Mouse (Mus musculus): ENCODE measurements around the gene Arfgap2. TPM values are rescaled to one million over a fixed set of nuclear protein-coding genes. Genes with fewer than 3 reads are reported as not detected.

Arfgap2 gene
- polyA plus RNA-seq, 1 experiment from 2014 or later = 113 TPM

- Histone ChIP-seq H3K4me1 (no peaks in the 10 kb centered on the region), H3K27me3 (ENCODE audit: low read depth, poor library complexity, severe bottlenecking) (no peaks in the 10 kb centered on the region), H3K9me3 (replicated peaks) (no peaks in the 10 kb centered on the region), H3K36me3 (no peaks in the 10 kb centered on the region), H3K4me3 (no peak overlapping the region), H3K27ac (no peak overlapping the region)
- WGBS = 67% methylated on average over 15 of the region's 15 CpGs
- DNase-seq (ENCODE audit: low spot score) = no peak
These were observed 60.1 kb downstream of the Arfgap2 start for GRCm38 (mm10) chr2:91324761-91325421.

Other genes starting within 250 kb of the Arfgap2 start
- gene Rapsn, start 229.4 kb upstream of the Arfgap2 start, polyA plus RNA-seq (2016; fragmentation: Nextera tagmentation; extraction: Ambion mirVana) = 0.30 and 1.4 TPM in 2 replicates
- 359 and 373 TPM in 2 replicates for gene Psmc3, start 211.0 kb upstream of the Arfgap2 start, polyA plus RNA-seq (2016; fragmentation: Nextera tagmentation; extraction: Ambion mirVana)
- gene Slc39a13, start 194.6 kb upstream of the Arfgap2 start, polyA plus RNA-seq (2016; fragmentation: Nextera tagmentation; extraction: Ambion mirVana) = 18.1 and 31.6 TPM in 2 replicates
- 2.0 and 2.6 TPM in 2 replicates for gene Spi1, start 182.6 kb upstream of the Arfgap2 start, polyA plus RNA-seq (2016; fragmentation: Nextera tagmentation; extraction: Ambion mirVana)
- gene Mybpc3, start 146.8 kb upstream of the Arfgap2 start, polyA plus RNA-seq (2016; fragmentation: Nextera tagmentation; extraction: Ambion mirVana) = 0.44 and 0.49 TPM in 2 replicates
- 8.4 and 10.9 TPM in 2 replicates for gene Madd, start 81.1 kb upstream of the Arfgap2 start, polyA plus RNA-seq (2016; fragmentation: Nextera tagmentation; extraction: Ambion mirVana)
- 1.5 and 1.7 TPM in 2 replicates for gene Nr1h3, start 62.1 kb upstream of the Arfgap2 start, polyA plus RNA-seq (2016; fragmentation: Nextera tagmentation; extraction: Ambion mirVana)
- gene Acp2, start 62.1 kb upstream of the Arfgap2 start, polyA plus RNA-seq (2016; fragmentation: Nextera tagmentation; extraction: Ambion mirVana) = 23.8 and 27.3 TPM in 2 replicates
- 10.4 and 12.7 TPM in 2 replicates for gene Ddb2, start 28.0 kb upstream of the Arfgap2 start, polyA plus RNA-seq (2016; fragmentation: Nextera tagmentation; extraction: Ambion mirVana)
- 23.6 and 37.0 TPM in 2 replicates for gene Pacsin3, start 9.0 kb upstream of the Arfgap2 start, polyA plus RNA-seq (2016; fragmentation: Nextera tagmentation; extraction: Ambion mirVana)
- 63.9 and 78.3 TPM in 2 replicates for gene 1110051M20Rik, start 179.7 kb downstream of the Arfgap2 start, polyA plus RNA-seq (2016; fragmentation: Nextera tagmentation; extraction: Ambion mirVana)
- gene Lrp4, start 192.5 kb downstream of the Arfgap2 start, polyA plus RNA-seq (2016; fragmentation: Nextera tagmentation; extraction: Ambion mirVana) = 6.5 and 6.9 TPM in 2 replicates